Mouse (Mus musculus): ENCODE data around the gene Scn2b.

DNA sequence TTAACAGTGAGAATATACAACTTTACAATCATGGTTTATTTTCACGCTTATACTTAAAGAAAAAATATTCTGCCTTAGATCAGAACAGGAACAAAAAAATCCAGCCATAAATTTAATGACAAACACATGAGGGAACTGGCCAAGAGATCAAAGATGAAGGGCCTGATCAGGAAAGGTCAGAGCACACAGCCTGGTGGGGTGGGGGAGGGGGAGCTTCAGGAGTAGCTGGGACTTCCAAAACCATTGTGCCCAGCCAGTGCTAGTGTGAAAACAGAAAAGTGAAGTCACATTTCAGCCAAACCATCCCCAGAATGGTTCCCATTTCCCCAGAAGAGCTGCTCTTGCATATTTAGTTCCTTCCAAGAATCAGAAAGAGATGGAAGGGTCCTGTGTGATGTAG lies 15.1 kb upstream of the Scn2b start:
- TF ChIP-seq CTCF (IDR thresholded peaks at IDR 0.05; ENCODE audit: low read depth) = no peak
- no peak for TF ChIP-seq EP300 (IDR thresholded peaks at IDR 0.05; ENCODE audit: low read depth)
